Mouse (Mus musculus) cerebellum, adult 9-10 months (tissue): Measurements from ENCODE around the gene Olfr969.
"Not testable (repeated sequence)": the region's sequence is repeated elsewhere in the genome, so short reads cannot be mapped to it uniquely, and the experiment has no call there.

ENCODE experiments used
- DNase-seq: peaks from one replicate; pipeline ENCODE4 v3.0.0; 2022

Olfr969 gene

DNA sequence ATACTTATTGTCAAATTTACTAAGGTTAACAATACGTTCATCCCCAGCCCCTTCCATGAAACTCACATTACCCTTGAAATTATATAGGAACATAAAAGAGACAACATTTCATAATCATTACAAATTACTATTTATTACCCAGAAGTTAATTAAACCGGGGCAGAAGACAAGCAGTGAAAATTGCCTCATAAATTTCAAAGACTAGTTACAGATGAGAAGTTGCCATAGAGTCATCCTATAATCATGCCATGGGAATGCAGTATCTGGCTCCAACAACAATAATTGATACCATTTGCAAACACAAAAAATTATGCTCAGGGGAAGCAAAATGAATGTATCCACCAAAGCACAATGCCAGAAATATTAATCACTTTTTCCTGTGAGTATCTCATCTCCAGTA, at the start of gene Olfr969:
TSS of gene Olfr969 (plus strand) at position 388 of the 400 bp plus-strand sequence.
- DNase-seq = no peak

DNA sequence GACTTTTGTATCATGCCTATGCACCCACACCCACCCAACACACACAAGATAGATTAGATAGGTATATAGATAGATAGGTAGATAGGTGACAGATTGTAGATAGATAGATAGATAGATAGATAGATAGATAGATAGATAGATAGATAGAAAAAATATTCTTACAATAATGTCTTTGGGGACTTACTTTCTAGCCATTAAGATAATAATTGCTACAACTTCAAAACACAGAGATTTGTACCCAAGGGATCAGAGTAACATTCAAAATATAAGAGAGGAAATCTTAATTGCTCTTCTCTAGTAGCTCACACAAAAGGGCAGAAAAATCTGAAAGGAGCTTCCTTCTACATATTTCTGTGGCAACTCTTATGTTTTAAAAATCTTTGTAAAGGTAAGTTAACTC, 44.8 kb upstream of the Olfr969 start, which contains the start of gene Olfr967:
TSS of gene Olfr967 (plus strand) at position 301 of the 400 bp plus-strand sequence.
- no peak for DNase-seq

DNA sequence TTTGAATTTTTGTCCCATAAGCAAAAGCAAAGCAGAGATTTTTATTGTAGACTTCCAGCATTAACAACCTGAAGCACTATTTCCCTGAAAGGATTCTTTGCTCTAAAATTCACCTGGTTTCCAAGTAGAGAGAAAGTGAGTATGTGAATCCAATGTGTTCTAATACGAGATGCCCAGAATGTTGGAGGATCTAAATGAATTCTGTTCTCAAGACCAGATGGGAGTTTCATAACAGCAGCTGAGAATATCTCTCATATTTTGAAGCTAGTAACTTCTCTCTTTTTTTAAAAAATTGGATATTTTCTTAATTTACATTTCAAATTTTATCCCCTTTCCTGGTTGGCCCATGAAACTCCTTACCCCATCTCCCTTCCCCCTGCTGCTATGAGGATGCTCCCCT, 44.3 kb upstream of the Olfr969 start:
- no peak for DNase-seq

DNA sequence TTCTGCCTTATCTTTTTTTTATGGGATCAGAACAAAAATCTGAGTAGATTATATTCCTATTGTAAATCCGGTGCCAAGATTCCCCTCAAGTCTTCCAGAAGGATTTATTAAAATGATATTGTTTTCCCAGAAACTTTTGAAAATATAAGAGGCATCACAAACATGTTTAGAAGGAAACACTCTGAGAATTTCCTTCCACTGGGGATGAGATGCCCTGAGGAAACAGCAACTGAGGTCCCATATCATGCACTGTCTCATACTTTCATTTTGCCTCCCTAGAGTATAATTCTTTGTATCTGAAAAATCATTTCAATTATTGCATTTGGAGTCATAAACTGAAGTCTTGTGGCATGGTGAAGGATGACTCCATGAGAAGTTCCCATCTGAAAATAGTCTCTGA, 7.6 kb upstream of the Olfr969 start, which contains the start of gene Olfr968:
TSS of gene Olfr968 (minus strand) at position 101 of the 400 bp plus-strand sequence.
- no peak for DNase-seq

DNA sequence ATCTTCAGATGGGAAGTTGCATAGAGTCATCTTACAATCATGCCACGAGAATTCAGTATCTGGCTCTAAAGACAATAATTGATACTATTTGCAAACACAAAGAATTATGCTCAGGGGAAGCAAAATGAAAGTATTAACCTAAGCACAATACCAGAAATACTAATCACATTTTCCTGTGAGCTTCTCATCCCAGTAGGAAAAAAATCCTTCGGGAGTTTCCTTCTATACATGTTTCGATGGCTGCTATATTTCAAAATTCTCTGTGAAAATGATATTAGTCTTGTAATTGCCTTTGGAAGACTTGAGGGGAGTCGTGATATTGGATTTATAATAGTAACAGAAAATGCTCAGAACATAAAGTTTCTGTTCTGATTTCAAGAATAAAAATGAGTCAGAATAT, 17.8 kb downstream of the Olfr969 start, which contains the start of gene Olfr970:
TSS of gene Olfr970 (plus strand) at position 301 of the 400 bp plus-strand sequence.
- no peak for DNase-seq

DNA sequence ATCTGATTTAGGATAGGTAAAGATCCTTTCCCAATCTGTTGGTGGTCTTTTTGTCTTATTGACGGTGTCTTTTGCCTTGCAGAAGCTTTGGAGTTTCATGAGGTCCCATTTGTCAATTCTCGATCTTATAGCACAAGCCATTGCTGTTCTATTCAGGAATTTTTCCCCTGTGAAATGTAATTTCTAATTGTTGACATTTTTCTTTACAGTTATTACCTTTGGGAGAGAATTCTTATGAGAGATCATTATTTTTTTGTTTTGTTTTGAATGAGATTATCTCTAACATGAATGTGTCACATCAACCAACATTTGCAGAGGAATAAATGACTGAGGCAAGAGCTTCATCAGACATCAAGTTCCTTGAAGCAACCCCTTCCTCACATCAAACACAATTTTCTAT, 45.8 kb downstream of the Olfr969 start, which contains the start of gene Olfr971:
TSS of gene Olfr971 (plus strand) at position 301 of the 400 bp plus-strand sequence.
- not testable (repeated sequence) for DNase-seq
